Mouse (Mus musculus) CH12.LX (cell line): ENCODE measurements around the gene 4930539E08Rik. TPM values are rescaled to one million over a fixed set of nuclear protein-coding genes. Genes with fewer than 3 reads are reported as not detected.
A peak's percentile ranks its signal among the peaks of the same experiment; 100 is the strongest.

Experiments
- DNase-seq: peaks from one replicate; pipeline ENCODE4 v3.0.0-alpha.2; 2013; ENCODE audit errors: extremely low read depth
- H3K27ac ChIP-seq: 2 replicates; pipeline ENCODE4 v1.5.1; 2012; ENCODE audit warnings: low read depth, mild to moderate bottlenecking, control low read depth, moderate library complexity; ENCODE audit not compliant: insufficient read depth
- H3K27me3 ChIP-seq: replicated peaks from 2 replicates; pipeline ENCODE3; 2012; ENCODE audit warnings: inconsistent platforms
- H3K36me3 ChIP-seq, 2 experiments: replicated peaks in 1 of 2; 2 replicates each; pipeline versions ENCODE3 to v1.6.1; 2012; ENCODE audit warnings: inconsistent platforms in 1 of 2, low read length in 1 of 2, mild to moderate bottlenecking in 1 of 2, mixed read lengths in 1 of 2, moderate library complexity in 1 of 2; ENCODE audit not compliant: control insufficient read depth in 1 of 2, insufficient read depth in 1 of 2
- H3K4me1 ChIP-seq, 2 experiments: 2 replicates each; pipeline ENCODE4 v1.6.1; 2012; ENCODE audit warnings: inconsistent platforms in 1 of 2, moderate library complexity in 1 of 2; ENCODE audit not compliant: insufficient read depth in 2 of 2, control insufficient read depth in 1 of 2
- H3K4me2 ChIP-seq: 2 replicates; pipeline ENCODE4 v1.6.1; 2012; ENCODE audit warnings: low read depth, mild to moderate bottlenecking, control low read depth; ENCODE audit not compliant: poor library complexity, insufficient read depth, severe bottlenecking
- H3K4me3 ChIP-seq, 3 experiments: fragments of 150-350 bp in 1 of 3; sonication (generic) in 1 of 3; replicated peaks in 1 of 3; 2 replicates each; pipeline versions ENCODE3 to v1.5.1; 2011 to 2012; ENCODE audit warnings: low read depth in 2 of 3, low read length in 2 of 3, mild to moderate bottlenecking in 2 of 3, moderate library complexity in 2 of 3, control low read depth in 1 of 3, improper control_type of control experiment in 1 of 3, inconsistent platforms in 1 of 3, mixed read lengths in 1 of 3; ENCODE audit not compliant: poor library complexity in 1 of 3
- H3K79me2 ChIP-seq: replicated peaks from 2 replicates; pipeline ENCODE4 v1.6.1; 2012; ENCODE audit warnings: mild to moderate bottlenecking, moderate library complexity; ENCODE audit not compliant: control insufficient read depth, poor library complexity, insufficient read depth, severe bottlenecking; ENCODE audit errors: extremely low read depth
- H3K9ac ChIP-seq: 2 replicates; pipeline ENCODE4 v1.6.1; 2012; ENCODE audit warnings: low read depth, mild to moderate bottlenecking, control low read depth, moderate library complexity; ENCODE audit not compliant: insufficient read depth
- H3K9me3 ChIP-seq: replicated peaks from 2 replicates; pipeline ENCODE3; 2012; ENCODE audit warnings: low read length, inconsistent platforms, mixed read lengths
- BHLHE40 ChIP-seq: IDR thresholded peaks from 2 replicates; pipeline ENCODE4 v1.6.1; 2011; ENCODE audit warnings: mild to moderate bottlenecking, low read depth, low read length, improper control_type of control experiment
- CTCF ChIP-seq, 2 experiments: IDR thresholded peaks in 1 of 2; conservative IDR thresholded peaks in 1 of 2; 2 replicates each; pipeline ENCODE4 v1.5.1; 2011 to 2012; ENCODE audit warnings: low read depth in 2 of 2, low read length in 2 of 2, improper control_type of control experiment in 1 of 2, inconsistent platforms in 1 of 2, mild to moderate bottlenecking in 1 of 2, moderate library complexity in 1 of 2
- EP300 ChIP-seq: IDR thresholded peaks from 2 replicates; pipeline ENCODE4 v1.6.1; 2011; ENCODE audit warnings: low read length, improper control_type of control experiment
- GABPA ChIP-seq: IDR thresholded peaks from 2 replicates; pipeline ENCODE4 v1.6.1; 2012; ENCODE audit warnings: low read depth, low read length, improper control_type of control experiment, inconsistent platforms; ENCODE audit not compliant: insufficient replicate concordance
- JUN ChIP-seq: IDR thresholded peaks from 2 replicates; pipeline ENCODE4 v1.6.1; 2011; ENCODE audit warnings: low read depth, mild to moderate bottlenecking, low read length, improper control_type of control experiment, moderate library complexity; ENCODE audit not compliant: insufficient read depth
- KAT2A ChIP-seq: IDR thresholded peaks from 2 replicates; pipeline ENCODE4 v1.6.1; 2012; ENCODE audit warnings: low read length, improper control_type of control experiment, inconsistent platforms; ENCODE audit not compliant: insufficient replicate concordance
- MAFK ChIP-seq: IDR thresholded peaks from 2 replicates; pipeline ENCODE4 v1.6.1; 2011; ENCODE audit warnings: low read length, improper control_type of control experiment; ENCODE audit not compliant: insufficient replicate concordance
- MAZ ChIP-seq: IDR thresholded peaks from 2 replicates; pipeline ENCODE4 v1.6.1; 2012; ENCODE audit warnings: low read depth, mild to moderate bottlenecking, inconsistent platforms, low read length, improper control_type of control experiment, moderate library complexity
- MEF2A ChIP-seq: IDR thresholded peaks from 2 replicates; pipeline ENCODE4 v1.6.1; 2014; ENCODE audit warnings: low read depth, mild to moderate bottlenecking, inconsistent platforms, low read length, improper control_type of control experiment, borderline replicate concordance
- MYC ChIP-seq: IDR thresholded peaks from 2 replicates; pipeline ENCODE4 v1.6.1; 2011; ENCODE audit warnings: low read depth, mild to moderate bottlenecking, improper control_type of control experiment, low read length
- NELFE ChIP-seq: IDR thresholded peaks from 2 replicates; pipeline ENCODE4 v1.6.1; 2011; ENCODE audit warnings: low read depth, low read length, improper control_type of control experiment
- NRF1 ChIP-seq: IDR thresholded peaks from 2 replicates; pipeline ENCODE4 v1.6.1; 2014; ENCODE audit warnings: low read depth, mild to moderate bottlenecking, inconsistent platforms, low read length, improper control_type of control experiment, moderate library complexity
- PAX5 ChIP-seq: IDR thresholded peaks from 2 replicates; pipeline ENCODE4 v1.6.1; 2012; ENCODE audit warnings: low read length, inconsistent platforms, mixed read lengths
- POLR2A ChIP-seq: IDR thresholded peaks from 2 replicates; pipeline ENCODE4 v1.6.1; 2011; ENCODE audit warnings: low read depth, mild to moderate bottlenecking, improper control_type of control experiment, low read length
- RAD21 ChIP-seq: IDR thresholded peaks from 2 replicates; pipeline ENCODE4 v1.6.1; 2011; ENCODE audit warnings: low read depth, mild to moderate bottlenecking, low read length, improper control_type of control experiment, moderate library complexity
- RCOR1 ChIP-seq: conservative IDR thresholded peaks from 2 replicates; pipeline ENCODE4 v1.6.1; 2012; ENCODE audit warnings: low read depth, mild to moderate bottlenecking, inconsistent platforms, low read length, improper control_type of control experiment
- SMC3 ChIP-seq: IDR thresholded peaks from 2 replicates; pipeline ENCODE4 v1.6.1; 2011; ENCODE audit warnings: low read depth, low read length, improper control_type of control experiment
- TCF12 ChIP-seq: IDR thresholded peaks from 2 replicates; pipeline ENCODE4 v1.6.1; 2014; ENCODE audit warnings: low read depth, mild to moderate bottlenecking, inconsistent platforms, low read length, improper control_type of control experiment
- ZC3H11A ChIP-seq: IDR thresholded peaks from 2 replicates; pipeline ENCODE4 v1.6.1; 2012; ENCODE audit warnings: low read depth, mild to moderate bottlenecking, inconsistent platforms, low read length, improper control_type of control experiment
- ZNF384 ChIP-seq: IDR thresholded peaks from 2 replicates; pipeline ENCODE4 v1.6.1; 2012; ENCODE audit warnings: low read depth, low read length, improper control_type of control experiment, inconsistent platforms
- dilution Hi-C: fragments of 300-500 bp; cut with MboI; formaldehyde crosslinking; loops from 2 replicates; pipeline ENCODE4 v1.14.3; 2020; ENCODE audit warnings: low sequenced_read_pairs; ENCODE audit not compliant: extremely low pct_unique_long_range_greater_than_20kb, extremely low pct_ligation_motif_present
- in situ Hi-C: fragments of 300-500 bp; cut with MboI; formaldehyde crosslinking; loops from 3 replicates; pipeline ENCODE4 v1.14.3; 2019; ENCODE audit warnings: low sequenced_read_pairs, low pct_ligation_motif_present, low pct_unique_long_range_greater_than_20kb, mixed read lengths
- polyA plus RNA-seq: library from polyadenylated mRNA; unstranded; fragments of >175 nt; gene quantifications from 2 replicates; pipeline ENCODE4 v1.2.1, GENCODE M21; 2012; ENCODE audit warnings: low read depth; ENCODE audit not compliant: insufficient read length
- total RNA-seq, 2 experiments: library from RNA; depleted of rRNA; stranded (reverse); fragments of 300-350 nt in 1 of 2; fragments of >200 nt in 1 of 2; gene quantifications; 2 replicates each; pipeline ENCODE4 v1.2.3; 2012 to 2014

Gene 4930539E08Rik
- total and polyA plus RNA-seq, 3 experiments = 0.62 to 1.4 (median 1.4) TPM

DNA sequence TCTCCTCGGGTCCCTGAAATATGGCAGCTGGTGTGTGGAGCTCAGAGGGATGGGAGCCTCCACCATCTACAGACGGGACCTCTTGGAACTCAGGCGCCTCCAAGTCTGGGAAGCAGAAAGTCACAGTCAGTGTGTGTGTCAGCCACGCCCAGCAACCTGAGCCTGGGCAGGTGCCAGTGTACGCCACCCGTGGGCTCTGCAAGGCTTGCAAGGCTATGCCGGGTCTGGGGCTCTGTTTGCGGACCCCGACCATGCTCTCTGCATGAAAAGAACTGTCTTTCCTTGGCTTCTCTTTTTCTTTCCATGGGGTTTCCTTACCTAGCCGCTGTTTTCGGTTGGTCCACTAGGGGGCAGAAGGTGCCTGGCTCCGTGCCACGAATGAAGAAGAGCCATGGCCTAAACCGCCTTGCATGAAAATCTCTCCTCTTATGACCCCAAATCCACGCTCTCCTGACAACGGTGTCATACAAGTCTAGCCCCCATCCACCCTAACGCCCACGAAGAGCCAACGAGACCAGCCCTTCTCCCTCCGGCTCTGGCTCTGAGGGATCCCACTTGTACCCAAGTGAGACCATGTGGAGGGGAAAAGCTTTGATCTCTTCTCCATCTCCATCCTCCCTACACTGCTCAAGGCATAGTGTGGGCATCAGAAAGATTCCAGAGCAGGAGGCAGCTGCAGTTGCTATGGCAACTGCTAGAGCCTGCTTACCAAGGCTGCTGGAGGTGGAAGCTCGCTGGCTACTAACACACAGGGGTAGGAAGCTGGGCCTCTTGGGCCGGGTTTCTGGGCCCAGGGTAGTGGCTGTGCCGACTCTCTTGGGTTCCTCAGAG is 10.4 kb downstream of the 4930539E08Rik start:
- Histone ChIP-seq H3K9me3 (peaks cover 11% of the 10 kb centered on the region), H3K27me3 (peaks cover 7% of the 10 kb centered on the region), H3K9ac (no peak overlapping the region), H3K79me2 (no peaks in the 10 kb centered on the region), H3K36me3 (no peaks in the 10 kb centered on the region), H3K4me2 (no peak overlapping the region), H3K4me3 (no peak overlapping the region), H3K27ac (no peak overlapping the region), H3K4me1 (peaks cover 0 to 5% of the 10 kb centered on the region in 2 experiments; a peak in 2 of 4 replicates)
- TF ChIP-seq CTCF (conservative IDR thresholded peaks at IDR 0.05 in 1 of 2, IDR thresholded peaks at IDR 0.05 in 1 of 2; ENCODE audit: low read depth in 2 of 2, low read length in 2 of 2) (peak; percentile 54 to 72), ZC3H11A (peak; percentile 11; the same call in 1 of the 2 replicates), JUN (no peak), BHLHE40 (no peak), SMC3 (peak; percentile 69), RAD21 (peak; percentile 61)
- DNase-seq = peak; percentile 52
- dilution Hi-C loops = no loop called here
- in situ Hi-C loops = loop anchor here (10.0 kb wide), 1 partner anchor 110 kb away; no protein-coding TSS in a partner anchor

DNA sequence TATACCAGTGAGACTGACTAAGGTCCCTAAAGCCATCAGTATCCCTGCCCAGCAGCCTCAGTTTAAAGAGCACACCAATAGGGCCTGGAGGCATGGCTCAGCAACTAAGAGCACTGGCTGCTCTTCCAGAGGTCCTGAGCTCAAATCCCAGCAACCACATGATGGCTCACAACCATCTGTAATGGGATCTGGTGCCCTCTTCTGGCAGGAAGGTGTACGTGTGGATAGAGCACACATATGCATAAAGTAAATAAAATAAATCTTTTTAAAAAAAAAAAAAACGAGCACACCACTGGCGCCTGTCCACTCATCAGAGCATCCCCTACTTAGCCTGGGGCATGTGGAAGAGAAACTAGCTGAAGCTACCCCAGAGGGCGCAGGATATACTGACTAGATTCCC is 13.6 kb downstream of the 4930539E08Rik start:
- peaks cover 13 to 29% of the 10 kb centered on the region in 2 experiments for H3K4me1 ChIP-seq
- peaks cover 2 to 5% of the 10 kb centered on the region in 2 experiments for H3K36me3 ChIP-seq
- DNase-seq = no peak
- peaks cover 11% of the 10 kb centered on the region for H3K9me3 ChIP-seq
- H3K9ac ChIP-seq = no peak overlapping the region
- peaks cover 4% of the 10 kb centered on the region; the same call in 1 of the 2 replicates for H3K79me2 ChIP-seq
- in situ Hi-C loops (loop anchor here (10.0 kb wide), 1 partner anchor 113 kb away; no protein-coding TSS in a partner anchor), dilution Hi-C loops (no loop called here)
- no peak overlapping the region for H3K4me3 ChIP-seq
- peaks cover 7% of the 10 kb centered on the region for H3K27me3 ChIP-seq
- no peak overlapping the region for H3K27ac ChIP-seq
- TF ChIP-seq EP300 (no peak), POLR2A (no peak), NELFE (no peak), MAFK (no peak), GABPA (no peak), TCF12 (no peak), MEF2A (no peak), CTCF (conservative IDR thresholded peaks at IDR 0.05 in 1 of 2, IDR thresholded peaks at IDR 0.05 in 1 of 2; ENCODE audit: low read depth in 2 of 2, low read length in 2 of 2) (peak in 1 of 2 experiments; percentile 54; a peak in 2 of 4 replicates), RAD21 (peak; percentile 14), MYC (0 out of 2 replicates have a peak, but pooled peaks have one; percentile 22), ZC3H11A (no peak), KAT2A (no peak), ZNF384 (no peak), NRF1 (no peak), MAZ (no peak), RCOR1 (no peak), PAX5 (no peak), BHLHE40 (no peak), SMC3 (peak; percentile 18; the same call in 1 of the 2 replicates)
- H3K4me2 ChIP-seq = no peak overlapping the region
